Mouse (Mus musculus): Measurements from ENCODE around the gene Arhgap32. TPM values are rescaled to one million over a fixed set of nuclear protein-coding genes. Genes with fewer than 3 reads are reported as not detected.

Arhgap32 gene
- total and polyA plus RNA-seq, 3 experiments = 0.06 to 0.15 TPM; not detected in 1

DNA sequence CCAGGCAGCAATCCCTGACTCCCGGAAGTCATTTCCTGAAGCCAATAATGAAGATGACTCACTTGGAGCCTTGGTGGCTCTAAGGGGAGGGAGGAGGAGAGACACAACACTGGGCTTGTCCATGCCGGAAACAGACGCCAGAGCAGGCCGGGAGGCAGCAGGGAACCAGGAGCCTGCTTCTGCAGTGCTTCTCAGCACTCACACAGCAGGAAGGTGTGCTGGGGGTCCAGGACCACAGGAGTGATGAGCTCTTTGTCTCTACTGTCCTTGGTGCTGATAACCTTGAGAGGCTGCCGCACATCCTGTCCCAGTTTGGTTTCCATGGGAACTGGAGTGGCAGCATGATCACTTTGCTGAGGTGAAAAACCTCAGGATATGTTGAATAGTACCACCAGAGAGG lies 176.8 kb downstream of the Arhgap32 start:
- no peaks in the 10 kb centered on the region for H3K9me3 ChIP-seq (replicated peaks; ENCODE audit: insufficient read depth, low read length)
- no peaks in the 10 kb centered on the region for H3K79me2 ChIP-seq (ENCODE audit: control insufficient read depth, insufficient read depth, low read length, poor library complexity)
- peaks cover 2 to 5% of the 10 kb centered on the region in 2 experiments; a peak in 2 of 4 replicates for H3K4me1 ChIP-seq (ENCODE audit: control insufficient read depth in 1 of 2, insufficient read depth in 2 of 2, low read length in 2 of 2)
- no peak for DNase-seq (ENCODE audit: low read depth, low spot score)
- H3K36me3 ChIP-seq (ENCODE audit: control insufficient read depth in 1 of 2, insufficient read depth in 2 of 2, low read length in 2 of 2) = peaks cover 0 to 5% of the 10 kb centered on the region in 2 experiments; a peak in 2 of 4 replicates
- H3K27me3 ChIP-seq (ENCODE audit: control insufficient read depth in 1 of 2, insufficient read depth in 2 of 2, low read length in 2 of 2) = no peaks in the 10 kb centered on the region
- no peak for TF ChIP-seq POLR2A (IDR thresholded peaks at IDR 0.05; ENCODE audit: control insufficient read depth in 1 of 2, insufficient read depth in 1 of 2, low read depth in 1 of 2, low read length in 2 of 2, poor library complexity in 1 of 2)
- no peak overlapping the region for H3K4me3 ChIP-seq (ENCODE audit: control insufficient read depth in 1 of 2, insufficient read depth in 1 of 2, low read depth in 2 of 2, low read length in 2 of 2)
- no peak overlapping the region for H3K9ac ChIP-seq (ENCODE audit: control insufficient read depth, low read depth, low read length, poor library complexity, severe bottlenecking)
- no peak overlapping the region for H3K27ac ChIP-seq (ENCODE audit: control insufficient read depth, low read depth, low read length)

GRCm38 (mm10) chr9:32295061-32295800 lies 179.3 kb downstream of the Arhgap32 start:
- no peaks in the 10 kb centered on the region for H3K36me3 ChIP-seq (ENCODE audit: control insufficient read depth in 1 of 2, insufficient read depth in 2 of 2, low read length in 2 of 2)
- H3K9me3 ChIP-seq (replicated peaks; ENCODE audit: insufficient read depth, low read length) = no peaks in the 10 kb centered on the region
- H3K79me2 ChIP-seq (ENCODE audit: control insufficient read depth, insufficient read depth, low read length, poor library complexity) = no peaks in the 10 kb centered on the region
- no peak overlapping the region for H3K9ac ChIP-seq (ENCODE audit: control insufficient read depth, low read depth, low read length, poor library complexity, severe bottlenecking)
- DNase-seq (ENCODE audit: low read depth, low spot score) = no peak
- no peaks in the 10 kb centered on the region; a peak in 1 of 4 replicates for H3K4me1 ChIP-seq (ENCODE audit: control insufficient read depth in 1 of 2, insufficient read depth in 2 of 2, low read length in 2 of 2)
- TF ChIP-seq KAT2A (conservative IDR thresholded peaks at IDR 0.05; ENCODE audit: low read depth, low read length) (no peak), MYC (IDR thresholded peaks at IDR 0.05; ENCODE audit: low read depth, low read length) (no peak), ZNF384 (IDR thresholded peaks at IDR 0.05; ENCODE audit: low read depth, low read length) (no peak)
- no peaks in the 10 kb centered on the region for H3K27me3 ChIP-seq (ENCODE audit: control insufficient read depth in 1 of 2, insufficient read depth in 2 of 2, low read length in 2 of 2)
- H3K27ac ChIP-seq (ENCODE audit: control insufficient read depth, low read depth, low read length) = no peak overlapping the region
- no peak overlapping the region for H3K4me3 ChIP-seq (ENCODE audit: control insufficient read depth in 1 of 2, insufficient read depth in 1 of 2, low read depth in 2 of 2, low read length in 2 of 2)

DNA sequence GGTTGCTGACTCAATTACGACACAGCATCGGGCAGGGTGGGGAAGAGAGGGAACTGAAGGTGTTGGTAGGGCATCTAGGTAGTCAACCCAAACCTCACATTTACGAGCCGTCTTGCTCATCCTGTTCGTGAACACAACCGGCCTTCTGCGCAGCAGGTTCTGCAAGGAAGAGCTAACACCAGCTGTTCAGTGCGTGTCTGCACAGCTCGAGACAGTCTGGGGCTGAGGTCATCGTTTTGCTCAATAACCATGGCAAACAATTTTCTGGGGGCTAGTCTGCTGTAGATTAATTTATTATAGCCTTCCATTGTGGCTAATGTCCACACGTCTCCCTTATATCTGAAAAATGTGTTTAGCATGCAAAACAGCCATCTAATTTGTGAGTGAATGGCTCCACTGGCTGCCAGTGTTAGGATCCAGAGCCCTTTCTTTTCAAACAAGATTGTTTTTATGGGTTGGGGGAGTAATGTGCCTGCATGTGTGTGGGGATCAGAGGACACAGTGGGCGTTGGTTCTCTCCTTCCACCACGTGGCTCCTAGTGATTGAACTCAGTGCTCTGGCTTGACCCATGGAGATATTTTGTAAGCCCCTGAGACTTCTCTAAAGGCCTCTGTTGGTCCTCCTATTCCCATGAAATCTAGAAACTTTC lies 186.7 kb downstream of the Arhgap32 start:
- no peaks in the 10 kb centered on the region for H3K9me3 ChIP-seq (replicated peaks; ENCODE audit: insufficient read depth, low read length)
- no peak overlapping the region for H3K27ac ChIP-seq (ENCODE audit: control insufficient read depth, low read depth, low read length)
- H3K4me1 ChIP-seq (ENCODE audit: control insufficient read depth in 1 of 2, insufficient read depth in 2 of 2, low read length in 2 of 2) = no peaks in the 10 kb centered on the region; a peak in 1 of 4 replicates
- no peak for DNase-seq (ENCODE audit: low read depth, low spot score)
- H3K27me3 ChIP-seq (ENCODE audit: control insufficient read depth in 1 of 2, insufficient read depth in 2 of 2, low read length in 2 of 2) = peaks cover 0 to 3% of the 10 kb centered on the region in 2 experiments; a peak in 2 of 4 replicates
- H3K4me3 ChIP-seq (ENCODE audit: control insufficient read depth in 1 of 2, insufficient read depth in 1 of 2, low read depth in 2 of 2, low read length in 2 of 2) = no peak overlapping the region
- no peaks in the 10 kb centered on the region for H3K79me2 ChIP-seq (ENCODE audit: control insufficient read depth, insufficient read depth, low read length, poor library complexity)
- TF ChIP-seq ZMIZ1 (IDR thresholded peaks at IDR 0.05; ENCODE audit: low read depth, low read length) (no peak), ETS1 (IDR thresholded peaks at IDR 0.05; ENCODE audit: low read depth, low read length) (no peak), POLR2AphosphoS2 (IDR thresholded peaks at IDR 0.05; ENCODE audit: low read length) (no peak), POLR2AphosphoS5 (IDR thresholded peaks at IDR 0.05; ENCODE audit: borderline replicate concordance, low read depth, low read length) (no peak), MYC (IDR thresholded peaks at IDR 0.05; ENCODE audit: low read depth, low read length) (no peak), POLR2A (IDR thresholded peaks at IDR 0.05; ENCODE audit: control insufficient read depth in 1 of 2, insufficient read depth in 1 of 2, low read depth in 1 of 2, low read length in 2 of 2, poor library complexity in 1 of 2) (no peak), MAZ (IDR thresholded peaks at IDR 0.05; ENCODE audit: low read depth, low read length) (no peak), MEF2A (IDR thresholded peaks at IDR 0.05; ENCODE audit: extremely low read depth, insufficient replicate concordance, low read depth, low read length, poor library complexity, severe bottlenecking) (no peak)
- no peaks in the 10 kb centered on the region for H3K36me3 ChIP-seq (ENCODE audit: control insufficient read depth in 1 of 2, insufficient read depth in 2 of 2, low read length in 2 of 2)
- no peak overlapping the region for H3K9ac ChIP-seq (ENCODE audit: control insufficient read depth, low read depth, low read length, poor library complexity, severe bottlenecking)
